Mouse (Mus musculus): ENCODE data around the gene Clcn5.

DNA sequence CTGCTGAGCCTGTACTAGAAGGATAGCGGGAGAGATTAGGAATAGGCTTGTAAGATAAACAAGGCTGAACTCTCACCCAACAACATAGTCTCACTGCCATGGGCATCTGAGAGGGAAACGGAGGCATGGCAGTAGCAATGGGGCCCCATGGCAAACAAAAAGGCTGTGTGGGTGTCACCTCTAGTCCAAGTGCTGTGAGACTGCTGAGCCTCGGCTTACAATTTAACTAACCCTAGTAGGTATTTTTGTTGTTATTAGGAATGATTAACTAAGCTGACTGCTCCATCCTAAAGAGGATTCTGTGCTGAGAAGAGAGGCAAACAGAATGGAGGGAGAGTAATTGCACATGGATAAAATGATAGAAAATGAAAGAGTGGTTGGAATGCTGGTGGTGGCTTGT lies 161.2 kb downstream of the Clcn5 start:
- TF ChIP-seq CTCF (IDR thresholded peaks at IDR 0.05; ENCODE audit: borderline replicate concordance, insufficient read depth, low read depth, low read length) (no peak), POLR2A (IDR thresholded peaks at IDR 0.05; ENCODE audit: borderline replicate concordance, insufficient read depth, low read length) (no peak)
